Mouse (Mus musculus): ENCODE measurements at regions not wholly inside any gene's neighbourhood (a gene's known extent, or its start where the extent isn't known, plus 50 kb on each side); places are given as distances from the start of the nearest gene placed in this dataset.

DNA sequence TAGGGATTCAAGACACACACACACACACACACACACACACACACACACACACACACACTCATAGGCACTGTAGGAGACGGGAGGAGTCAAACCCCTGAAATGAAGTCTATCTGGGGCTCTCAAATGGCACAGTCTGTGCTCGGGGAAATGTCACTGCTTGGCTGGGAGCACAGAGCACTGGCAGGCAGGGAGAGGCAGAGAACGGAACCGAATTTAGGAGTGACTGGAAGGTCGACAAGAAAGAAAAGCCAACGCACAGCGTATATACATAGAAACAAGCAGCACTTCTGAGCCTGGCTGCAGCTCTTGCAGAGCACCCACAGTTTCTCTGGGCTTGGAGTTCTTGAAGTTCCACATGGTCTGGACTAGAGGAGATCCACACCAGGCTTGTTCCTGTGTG lies 160.1 kb upstream of the Zfp703 start:
- DNase-seq = no peak

DNA sequence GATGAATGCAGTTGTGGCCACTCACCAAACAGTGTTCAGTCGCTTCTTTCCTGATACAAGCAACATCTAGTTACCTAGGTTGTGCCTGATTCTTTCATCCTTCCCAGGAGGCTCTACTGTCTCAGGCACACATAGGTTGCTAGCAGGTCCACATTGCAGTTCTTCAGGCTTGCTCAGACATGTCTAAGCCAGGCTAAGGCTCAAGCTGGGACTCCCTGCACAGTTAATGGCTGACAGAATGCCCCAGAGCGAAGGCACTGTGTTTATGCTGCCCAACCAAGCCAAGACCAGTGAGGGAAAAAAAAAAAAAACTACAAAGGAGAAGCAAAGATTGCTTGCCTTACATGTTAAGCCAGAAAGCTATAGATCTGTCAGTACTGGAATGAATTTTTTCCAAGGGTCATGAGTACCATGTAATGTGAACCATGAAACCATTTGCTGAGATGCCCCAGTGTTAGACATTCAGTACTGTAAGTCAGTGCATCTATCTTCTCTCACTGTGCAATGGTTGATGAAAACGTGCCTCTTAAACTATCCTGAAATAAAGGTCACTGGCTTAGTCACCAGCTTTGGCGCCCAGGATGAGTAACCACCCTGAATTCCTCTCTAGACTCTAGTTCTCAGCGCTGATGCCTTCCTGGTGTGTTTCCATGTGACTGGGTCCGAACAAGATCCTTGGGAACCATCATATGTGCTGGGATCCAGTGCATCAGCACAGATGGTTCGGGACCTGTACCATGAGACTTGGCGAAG lies 152.8 kb upstream of the Zfp703 start:
- DNase-seq = no peak

DNA sequence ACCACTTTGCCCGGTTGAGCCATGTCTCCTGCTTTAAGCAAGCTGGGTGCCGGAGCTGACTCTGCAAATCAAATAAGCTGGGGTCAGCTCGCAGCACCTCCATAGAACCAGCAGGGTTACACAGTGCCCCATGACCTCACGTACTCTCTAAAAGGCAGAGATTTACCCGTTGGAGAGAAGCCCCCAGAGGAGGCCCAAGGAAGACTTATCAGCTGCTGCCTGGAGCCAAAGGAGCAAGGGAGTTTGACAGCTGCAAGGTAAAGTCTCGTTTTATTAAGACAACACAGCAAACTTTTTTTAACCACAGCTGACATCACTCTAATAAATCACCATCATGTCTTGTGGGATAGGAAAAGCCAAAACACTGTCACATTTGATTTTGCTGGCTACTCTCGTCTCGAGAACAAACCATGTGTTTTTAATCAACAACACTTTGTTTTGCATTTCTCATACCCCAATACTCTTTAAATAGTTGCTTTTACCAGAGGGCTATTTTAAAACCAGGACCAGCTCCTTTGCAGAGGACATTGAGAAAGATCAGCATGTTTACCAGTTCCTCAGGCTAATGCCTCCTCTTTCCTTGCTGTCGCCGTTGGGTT lies 148.7 kb upstream of the Zfp703 start:
- peak; percentile 43 for DNase-seq

DNA sequence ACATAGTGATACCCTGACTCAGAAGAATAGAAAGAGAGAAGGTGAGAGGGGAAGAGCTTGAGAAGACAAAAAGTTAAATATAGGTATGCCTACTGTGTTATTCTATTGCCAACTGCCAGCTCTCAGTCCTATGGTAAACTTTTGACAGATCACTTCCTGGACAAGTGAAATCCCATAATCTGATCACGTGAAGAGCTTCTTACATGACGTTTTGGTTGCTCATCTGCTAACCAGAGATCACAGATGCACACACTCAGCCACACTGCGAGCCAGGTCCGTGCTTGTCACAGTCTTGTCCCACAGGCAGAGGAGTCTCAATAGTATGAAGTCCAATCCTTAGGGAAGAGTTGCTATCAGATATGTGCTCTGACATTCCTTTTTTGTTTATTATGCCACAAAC lies 147.8 kb upstream of the Zfp703 start:
- DNase-seq = no peak

DNA sequence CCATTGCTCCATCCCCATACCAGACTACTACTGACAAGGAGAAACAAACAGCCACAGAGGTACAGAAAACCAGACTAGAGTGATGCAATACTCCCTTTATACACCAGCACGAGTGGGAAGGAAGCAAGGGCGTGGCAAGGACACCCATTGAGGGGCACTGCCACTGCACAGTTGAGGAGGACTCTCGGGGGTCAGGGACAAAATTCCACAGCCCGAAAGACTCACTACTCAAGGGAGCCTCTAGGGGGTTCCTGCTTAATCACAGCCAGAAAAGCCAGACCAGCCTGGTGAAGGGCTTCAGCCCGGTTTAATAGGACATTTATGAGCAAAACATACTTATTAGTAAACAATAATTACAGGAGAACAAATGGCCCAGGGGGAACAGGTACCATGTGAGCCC lies 146.0 kb upstream of the Zfp703 start:
- peak; percentile 47 for DNase-seq

DNA sequence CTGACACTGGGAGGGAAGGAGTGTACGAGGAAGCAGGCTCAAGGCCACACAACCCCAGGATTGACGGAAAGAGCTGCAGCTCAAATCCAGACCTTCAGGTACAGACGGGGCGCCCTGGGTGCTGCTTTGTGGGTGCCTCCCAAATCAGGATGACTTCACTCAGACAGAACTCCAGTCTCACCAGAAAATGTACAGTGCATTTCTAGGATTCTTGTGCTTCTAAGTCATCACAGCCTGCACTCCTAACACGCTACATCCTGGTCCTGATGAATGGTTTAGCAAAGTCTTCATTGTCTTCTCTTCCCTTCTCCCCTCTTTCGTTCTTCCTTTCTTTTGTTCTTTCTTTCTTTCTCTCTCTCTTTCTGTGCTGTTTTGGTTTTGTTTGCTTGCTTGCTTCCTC lies 145.3 kb upstream of the Zfp703 start:
- no peak for DNase-seq

DNA sequence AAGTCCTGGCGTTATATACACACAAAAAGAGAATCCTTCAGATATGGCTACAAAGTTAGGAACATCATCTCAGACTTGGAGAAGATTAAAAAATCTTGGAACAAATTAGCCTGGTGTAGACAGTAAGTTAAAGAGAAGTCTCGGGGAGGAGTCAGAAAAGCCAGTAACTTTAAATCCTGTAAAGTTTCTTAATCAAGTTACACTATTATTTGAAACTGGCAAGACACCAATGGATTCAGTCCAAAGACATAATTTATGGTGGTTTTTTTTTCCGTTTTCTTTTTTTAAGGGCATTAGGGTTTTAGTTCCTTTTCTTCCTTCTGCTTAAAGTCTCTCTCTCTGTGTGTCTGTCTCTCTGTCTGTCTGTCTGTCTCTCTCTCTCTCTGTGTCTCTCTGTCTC lies 144.6 kb upstream of the Zfp703 start:
- DNase-seq = no peak

DNA sequence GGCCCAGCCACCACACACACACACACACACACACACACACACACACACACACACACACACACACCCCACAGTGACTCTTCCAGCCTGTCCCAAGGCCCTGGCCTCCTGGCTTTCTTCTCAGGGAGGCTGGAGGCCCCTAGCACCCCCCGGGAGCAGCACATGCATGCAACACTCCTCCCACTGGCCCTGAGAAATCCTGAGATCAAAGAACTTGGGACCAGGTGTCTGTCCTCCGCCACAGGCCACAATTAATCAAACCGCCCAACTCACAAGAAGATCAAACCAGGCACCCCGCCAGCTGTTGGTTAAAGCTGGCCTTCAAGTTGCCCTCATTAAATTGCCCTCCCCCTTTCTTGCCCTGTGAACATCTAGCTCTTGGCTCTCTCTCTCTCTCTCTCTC lies 143.8 kb upstream of the Zfp703 start:
- DNase-seq = peak; percentile 66

DNA sequence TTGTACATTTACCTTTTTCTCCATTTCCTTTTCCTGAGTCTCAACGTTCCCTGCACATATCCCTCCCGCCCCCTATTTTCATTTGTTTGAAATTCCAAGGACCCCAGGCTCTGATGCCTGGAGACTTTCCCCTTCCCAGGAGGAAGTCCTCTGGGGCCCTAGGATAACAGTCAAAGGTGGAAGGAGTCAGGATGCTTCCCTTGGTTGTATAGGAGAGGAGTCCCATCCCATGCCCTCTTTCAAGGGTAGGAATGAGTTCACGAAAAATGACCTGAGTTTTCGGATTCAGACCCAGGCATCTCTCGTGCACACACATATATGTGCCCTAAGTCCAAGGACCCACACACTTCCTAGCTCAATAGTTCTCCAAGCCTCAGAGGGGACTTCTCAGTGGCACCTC lies 143.3 kb upstream of the Zfp703 start:
- no peak for DNase-seq

DNA sequence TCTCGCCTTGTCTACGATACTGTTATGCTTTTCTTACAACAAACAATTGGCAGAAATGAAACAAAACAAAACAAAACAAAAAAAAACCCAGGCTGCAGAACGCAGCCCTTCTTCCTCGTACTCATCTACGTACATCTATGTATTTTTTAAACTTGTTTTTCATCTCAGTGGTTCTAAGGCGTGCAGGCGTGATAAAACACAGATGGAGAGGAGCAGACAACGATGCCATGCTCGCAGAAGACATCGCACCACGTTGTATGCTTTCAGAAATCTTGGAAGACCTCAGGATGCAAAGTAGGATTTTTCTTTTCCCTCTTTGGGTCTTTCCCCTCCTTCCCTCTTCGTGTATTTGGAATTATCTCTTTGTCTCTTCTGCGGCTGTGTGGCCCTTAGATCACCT lies 142.5 kb upstream of the Zfp703 start:
- DNase-seq = no peak

DNA sequence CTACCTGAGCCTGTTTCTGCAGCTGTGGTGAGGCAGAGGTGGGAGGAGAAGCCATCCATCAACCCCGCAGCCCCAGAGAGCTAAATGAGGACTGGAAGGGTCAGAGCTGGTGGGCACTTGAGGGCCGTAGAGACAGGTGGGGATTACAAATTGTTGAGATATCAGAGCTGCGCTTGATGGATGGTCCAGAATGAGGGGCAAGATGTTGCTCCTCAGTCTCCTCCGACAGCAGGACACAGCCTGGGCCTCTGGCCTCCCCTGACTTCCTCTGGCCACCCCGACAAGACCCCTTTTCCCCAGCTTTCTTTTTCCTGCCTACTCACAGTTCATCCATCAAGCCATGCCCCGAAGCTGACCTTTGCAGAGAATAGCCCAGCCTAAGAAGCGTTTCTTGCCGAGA lies 142.0 kb upstream of the Zfp703 start:
- no peak for DNase-seq

DNA sequence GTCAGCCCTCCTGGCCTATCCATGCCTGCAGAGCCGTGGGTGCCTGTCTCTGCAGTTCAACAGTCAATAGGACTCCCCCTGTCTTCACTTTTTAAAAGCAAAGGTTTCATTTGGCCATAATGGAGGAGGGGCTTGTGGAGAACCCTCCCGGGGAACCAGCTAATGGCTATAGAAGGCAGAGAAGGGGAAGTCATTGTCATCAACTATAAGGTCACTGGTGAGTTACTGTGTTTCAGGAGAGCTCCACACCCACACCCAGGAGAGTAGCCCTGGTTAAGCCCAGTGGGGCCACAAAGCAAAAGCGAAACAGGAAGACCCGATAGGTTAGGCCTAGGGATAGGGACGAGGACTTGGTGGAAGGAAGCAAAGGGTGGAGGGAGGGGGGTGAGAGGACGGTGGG lies 141.5 kb upstream of the Zfp703 start:
- no peak for DNase-seq

DNA sequence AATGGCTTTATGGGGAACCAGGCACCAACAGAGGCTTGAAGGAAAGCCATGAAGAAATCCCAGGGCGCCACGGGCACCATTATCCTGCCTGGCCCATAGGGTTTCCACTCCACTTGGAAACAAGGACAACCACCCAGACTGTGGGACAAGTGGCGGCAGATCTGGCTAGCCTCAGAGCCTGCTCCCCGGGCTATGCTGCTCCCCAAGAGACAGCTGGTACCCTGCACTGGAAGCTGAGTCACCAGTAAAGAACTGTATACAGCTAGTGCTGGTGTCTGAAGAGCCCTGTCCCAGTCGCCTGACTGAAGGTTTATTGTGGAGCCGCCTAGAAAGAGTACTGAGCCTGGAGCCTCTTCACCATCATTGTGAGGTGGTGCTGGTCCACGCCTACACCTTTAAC lies 140.6 kb upstream of the Zfp703 start:
- DNase-seq = no peak

DNA sequence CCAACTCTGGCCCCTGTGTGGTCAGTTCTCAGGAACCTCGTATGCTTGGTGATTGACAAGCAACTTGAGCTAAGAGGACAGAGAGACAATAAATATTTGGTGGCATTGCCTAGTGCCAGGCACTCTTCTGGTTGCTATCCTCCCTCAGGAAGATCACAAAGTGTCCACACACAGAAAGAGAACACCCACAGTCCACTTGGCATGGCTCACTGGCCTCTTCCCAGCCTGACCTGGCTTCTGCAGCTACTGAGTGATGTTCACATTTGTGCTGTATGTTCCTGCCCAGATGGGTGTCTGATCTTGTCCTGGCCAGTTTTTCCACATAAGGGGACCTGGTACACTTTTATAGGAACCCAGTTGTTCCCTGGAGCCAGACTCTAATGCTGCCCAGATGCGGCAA lies 136.8 kb upstream of the Zfp703 start:
- DNase-seq = no peak

DNA sequence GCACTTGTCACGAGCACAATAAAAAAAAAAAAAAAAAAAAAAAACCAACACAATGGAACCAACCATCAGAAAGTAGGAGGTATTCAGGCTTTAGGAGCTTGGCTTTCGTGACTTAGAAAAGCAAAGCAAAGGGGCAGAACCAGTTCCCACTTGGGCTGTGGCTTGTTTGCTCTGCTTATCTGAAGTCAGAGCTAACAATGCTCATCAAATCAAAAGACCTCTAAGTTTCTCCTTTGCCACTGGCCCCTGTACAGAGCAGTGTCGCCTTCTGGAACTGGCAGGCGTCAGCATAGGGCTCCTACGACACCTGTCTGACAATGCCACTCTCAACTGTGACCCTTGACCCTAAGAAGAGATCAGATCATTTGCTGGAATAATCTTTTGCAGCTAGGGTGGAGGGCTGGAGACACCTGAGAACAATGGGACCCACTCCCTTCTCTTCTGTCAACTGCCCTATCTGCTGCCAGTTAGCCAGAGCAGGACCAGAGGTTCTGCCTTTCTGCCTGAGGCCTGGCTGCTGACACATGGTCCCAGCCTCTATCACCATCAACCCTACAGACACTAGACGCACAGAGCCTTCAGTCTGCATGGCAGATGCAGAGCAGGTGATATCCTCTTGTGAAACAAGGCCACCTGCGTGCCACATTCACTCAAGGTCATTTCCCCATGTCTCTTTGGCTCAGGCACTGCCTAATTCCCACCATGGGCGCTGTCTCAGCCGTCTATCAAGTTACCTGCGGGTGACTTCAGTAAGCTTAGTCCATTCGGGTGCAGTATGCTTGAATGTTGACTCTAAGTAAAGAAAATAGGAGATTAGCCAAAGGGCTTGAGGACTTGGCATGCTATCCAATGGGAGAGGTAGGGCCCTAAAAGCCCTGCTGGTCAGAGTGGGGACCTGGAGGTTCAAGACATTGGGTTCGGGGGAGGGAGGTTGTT lies 136.1 kb upstream of the Zfp703 start:
- peak; percentile 35 for DNase-seq

DNA sequence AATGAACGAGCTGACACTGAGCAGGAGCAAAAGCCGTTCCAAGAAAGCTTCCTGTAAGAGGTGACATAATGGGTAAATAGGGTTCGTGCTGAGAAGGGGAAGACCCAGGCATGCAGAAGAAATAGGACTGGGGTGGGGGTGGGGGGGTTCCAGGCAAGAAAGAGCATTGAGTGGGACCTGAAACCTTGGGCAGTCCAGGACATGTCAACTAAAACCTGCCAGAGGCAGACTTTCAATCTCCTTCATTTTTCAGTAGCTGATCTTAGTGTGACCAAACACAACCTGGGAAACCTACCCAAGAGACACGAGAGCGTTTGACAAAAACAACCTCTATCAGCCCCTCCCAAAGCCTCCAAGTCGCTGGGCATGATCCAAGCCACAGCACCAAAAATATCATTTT lies 133.4 kb upstream of the Zfp703 start:
- no peak for DNase-seq

DNA sequence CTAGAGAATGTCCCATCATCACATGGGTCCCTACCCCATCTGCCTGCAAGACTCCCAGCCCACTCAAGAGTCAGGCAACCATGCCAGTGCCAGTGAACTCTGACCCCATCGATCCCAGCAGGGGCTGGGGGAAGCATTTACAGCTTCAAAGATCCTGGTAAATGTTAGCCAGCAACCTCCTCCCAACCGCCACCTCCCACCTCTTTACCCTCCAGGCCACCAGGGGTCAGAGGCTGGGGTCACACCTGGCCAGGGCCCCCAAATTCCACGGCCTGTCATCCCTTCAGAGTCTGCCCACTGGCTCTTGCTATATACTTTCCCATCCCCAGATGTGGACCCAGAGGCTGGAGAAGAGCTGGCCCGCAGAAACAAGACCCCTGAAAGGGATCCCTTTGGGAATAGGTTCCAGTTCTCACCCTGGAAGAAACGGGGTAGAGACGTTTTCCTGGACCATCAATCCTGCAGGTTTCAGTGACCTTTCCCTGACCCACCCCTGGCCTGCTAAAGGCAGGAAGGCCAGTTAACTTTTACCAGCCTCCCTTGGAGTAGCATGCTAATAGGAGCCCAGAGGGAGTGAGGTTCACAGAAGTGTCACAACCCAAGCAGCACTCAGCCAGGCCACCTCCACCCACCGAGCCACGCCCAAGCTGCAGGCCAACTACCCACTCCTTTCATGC lies 132.9 kb upstream of the Zfp703 start:
- DNase-seq = no peak

DNA sequence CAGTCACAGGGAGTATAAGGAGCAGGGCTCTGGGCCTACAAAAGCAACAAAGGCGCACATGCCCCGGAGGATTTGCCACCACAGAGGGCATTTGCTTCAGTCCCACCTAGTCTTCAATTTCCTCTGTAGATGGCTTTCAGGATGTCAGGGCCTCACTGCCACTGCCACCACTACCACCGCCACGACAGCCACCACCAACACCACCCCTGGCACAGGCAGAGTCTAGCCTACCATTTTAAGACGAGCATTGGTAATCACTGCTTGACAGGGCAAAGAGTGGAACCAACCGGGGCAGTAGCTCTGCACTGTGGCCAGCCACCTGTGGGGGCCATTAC lies 132.3 kb upstream of the Zfp703 start:
- DNase-seq = no peak

DNA sequence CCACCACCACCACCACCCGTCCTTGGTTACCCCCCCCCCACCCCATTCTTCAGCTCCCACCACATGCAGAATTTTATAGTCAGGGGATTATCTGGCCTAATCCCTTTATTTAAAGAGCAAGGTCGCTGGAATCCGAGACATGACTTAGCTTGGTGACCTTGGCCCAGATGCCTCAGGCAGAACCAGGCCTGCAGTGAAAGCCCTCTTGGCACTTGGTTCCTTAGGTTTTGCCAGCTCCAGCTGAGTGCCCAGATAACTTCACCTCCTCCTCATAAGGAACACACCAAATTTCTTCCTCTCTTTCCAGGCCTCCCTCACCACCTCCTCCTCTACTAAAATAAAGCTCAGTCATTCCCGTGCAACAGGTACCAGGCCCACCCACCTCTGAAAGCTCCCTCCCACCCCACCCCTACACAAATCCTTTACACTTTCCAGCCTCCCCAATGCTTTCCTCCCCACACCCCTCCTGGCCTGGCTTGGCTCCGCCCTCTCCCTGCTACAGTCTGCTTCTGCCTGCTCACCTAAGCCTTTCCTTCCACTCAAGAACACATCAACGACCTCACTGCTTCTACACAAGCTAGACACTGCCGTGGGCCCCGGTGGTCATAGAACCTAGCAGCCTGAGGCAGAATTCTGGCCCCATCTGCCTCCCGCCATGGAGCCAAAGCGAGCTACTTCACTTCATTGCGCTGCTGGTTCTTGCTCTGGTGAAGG lies 131.5 kb upstream of the Zfp703 start:
- DNase-seq = no peak

DNA sequence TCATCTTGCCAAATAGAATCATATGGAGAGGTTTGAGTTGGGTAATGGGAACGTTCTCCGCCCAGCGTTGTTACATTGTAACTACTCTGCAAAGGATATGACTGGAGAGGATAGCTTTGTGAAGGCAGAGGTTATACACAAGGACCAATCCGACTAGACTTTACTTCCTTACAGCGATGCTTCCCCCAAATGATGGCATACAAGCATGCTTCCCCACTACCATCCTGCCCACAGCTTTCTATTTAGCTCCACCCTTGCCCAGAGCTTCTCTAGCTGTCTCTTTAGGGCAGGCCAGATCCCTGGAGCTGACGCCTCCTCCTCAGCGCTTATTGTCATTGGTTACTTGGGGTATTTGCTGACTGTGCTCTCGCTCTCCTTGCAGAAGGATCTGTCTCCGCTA lies 130.1 kb upstream of the Zfp703 start:
- DNase-seq = no peak

DNA sequence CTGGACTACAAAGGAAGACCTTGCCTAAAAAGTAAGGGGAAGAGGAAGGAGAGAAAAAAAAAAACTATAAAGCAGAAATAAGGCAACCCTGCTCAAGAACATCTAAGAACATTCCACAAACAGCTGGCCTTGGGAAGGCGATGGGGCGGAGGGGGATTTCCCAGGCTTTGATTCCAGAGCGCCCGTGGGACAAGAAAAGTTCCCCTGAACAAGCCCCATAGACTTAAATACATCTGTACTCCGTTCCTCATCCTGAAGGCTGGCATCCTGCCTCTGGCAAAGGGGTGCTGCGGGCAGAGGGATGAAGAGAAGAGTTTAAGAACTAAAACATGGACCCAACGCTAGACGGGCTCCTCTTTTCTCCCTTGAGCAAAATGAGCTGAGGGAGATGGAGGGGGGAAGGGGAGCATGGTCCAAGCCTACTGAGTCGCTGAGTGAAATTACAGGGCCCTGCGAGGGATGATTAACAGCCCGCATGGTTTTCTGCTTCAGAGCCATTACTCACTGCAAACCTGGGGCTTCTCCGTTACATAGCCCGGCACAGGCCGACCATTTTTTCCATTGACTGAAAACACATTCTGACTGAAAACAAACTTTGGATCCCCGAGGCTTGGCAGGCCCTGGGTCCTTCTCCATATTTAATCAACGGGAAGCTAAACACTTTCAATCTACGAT lies 128.9 kb upstream of the Zfp703 start:
- no peak for DNase-seq

Data from lung, postnatal 36 days (tissue).